Mouse (Mus musculus) kidney, adult 2 months (tissue): ENCODE data around the gene Lgals3bp.

ENCODE experiments used
- CTCF ChIP-seq: fragments of 200-500 bp; conservative IDR thresholded peaks from 2 replicates; pipeline ENCODE4 v1.5.1; 2011; ENCODE audit warnings: low read depth, mild to moderate bottlenecking, control low read depth, low read length, moderate library complexity, mixed read lengths; ENCODE audit not compliant: insufficient read depth, insufficient read length
- POLR2A ChIP-seq: fragments of 200-500 bp; IDR thresholded peaks from one replicate; pipeline ENCODE4 v1.6.1; 2011; ENCODE audit warnings: low read depth, low read length, control low read depth

DNA sequence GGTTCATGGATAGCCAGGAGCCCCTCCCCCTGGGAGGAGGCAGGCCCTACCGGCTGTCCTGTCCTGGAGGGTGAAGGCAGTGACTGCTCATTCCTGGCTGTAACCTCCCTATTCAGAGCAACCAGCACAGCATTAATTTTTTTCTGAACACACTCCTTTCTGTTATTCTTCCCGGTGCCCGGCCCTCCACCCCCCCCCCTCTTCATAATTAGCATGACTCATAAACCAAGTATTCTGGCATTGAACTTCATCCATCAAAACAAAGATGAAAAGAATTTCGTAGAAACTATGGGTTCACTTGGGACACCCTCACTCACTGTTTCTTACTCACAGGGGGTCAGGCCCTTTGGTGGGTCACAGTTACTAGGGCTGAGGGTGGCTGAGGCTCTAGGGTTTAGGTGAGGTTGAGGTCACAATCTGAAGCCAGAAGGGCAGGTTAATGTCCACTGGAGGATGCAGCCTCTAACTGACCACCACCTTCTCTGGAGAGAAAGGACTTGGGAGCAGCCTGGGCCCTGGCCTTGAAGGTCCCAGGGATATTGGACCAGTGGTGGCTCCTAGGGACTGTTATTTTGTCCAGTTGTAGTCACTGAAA is 28.5 kb upstream of the Lgals3bp start:
- TF ChIP-seq POLR2A (no peak), CTCF (no peak)
